Mouse (Mus musculus) olfactory bulb, adult 2 months (tissue): ENCODE measurements around the gene Hes7.

Experiments used
- CTCF ChIP-seq: fragments of 200-500 bp; IDR thresholded peaks from 2 replicates; pipeline ENCODE4 v1.5.1; 2012; ENCODE audit warnings: low read depth, mild to moderate bottlenecking, low read length, moderate library complexity; ENCODE audit not compliant: insufficient read depth
- POLR2A ChIP-seq: fragments of 200-500 bp; IDR thresholded peaks from 2 replicates; pipeline ENCODE4 v1.6.1; 2012; ENCODE audit warnings: mild to moderate bottlenecking, low read depth, low read length, moderate library complexity; ENCODE audit not compliant: insufficient read depth

- TF ChIP-seq CTCF = no peak
- no peak for TF ChIP-seq POLR2A
These were observed 24.5 kb upstream of the Hes7 start for GRCm38 (mm10) chr11:69095511-69096231.
